Mouse (Mus musculus) lung, postnatal 36 days (tissue): ENCODE measurements around the gene Tspyl1.
"Not testable (repeated sequence)": the region's sequence is repeated elsewhere in the genome, so short reads cannot be mapped to it uniquely, and the experiment has no call there.

ENCODE experiments used
- DNase-seq: peaks from one replicate; pipeline ENCODE4 v3.0.0; 2022; ENCODE audit warnings: mixed read lengths

Tspyl1 gene

GRCm38 (mm10) chr10:34281962-34282388 is at the start of gene Tspyl1:
TSS of gene Tspyl1 (plus strand) at chr10:34282190.
- DNase-seq: peak; percentile 99

- DNase-seq: no peak
Observed at GRCm38 (mm10) chr10:34233418-34233817, 48.6 kb upstream of the Tspyl1 start.

GRCm38 (mm10) chr10:34233931-34234745 is 47.9 kb upstream of the Tspyl1 start:
- no peak for DNase-seq

GRCm38 (mm10) chr10:34235384-34235783 is 46.6 kb upstream of the Tspyl1 start:
- DNase-seq: peak; percentile 45

GRCm38 (mm10) chr10:34236569-34236968 is 45.4 kb upstream of the Tspyl1 start:
- DNase-seq: peak; percentile 49

GRCm38 (mm10) chr10:34238536-34238935 is 43.5 kb upstream of the Tspyl1 start:
- no peak for DNase-seq

GRCm38 (mm10) chr10:34244745-34245144 is 37.2 kb upstream of the Tspyl1 start:
- DNase-seq: peak; percentile 22

GRCm38 (mm10) chr10:34246106-34246505 is 35.9 kb upstream of the Tspyl1 start:
- peak; percentile 80 for DNase-seq

GRCm38 (mm10) chr10:34247757-34248156 is 34.2 kb upstream of the Tspyl1 start:
- no peak for DNase-seq

GRCm38 (mm10) chr10:34249594-34249993 is 32.4 kb upstream of the Tspyl1 start:
- DNase-seq: peak; percentile 8

GRCm38 (mm10) chr10:34252833-34253232 is 29.2 kb upstream of the Tspyl1 start:
- not testable (repeated sequence) for DNase-seq

GRCm38 (mm10) chr10:34265106-34265505 is 16.9 kb upstream of the Tspyl1 start:
- DNase-seq: no peak

GRCm38 (mm10) chr10:34267312-34268070 is 14.5 kb upstream of the Tspyl1 start:
- DNase-seq: no peak

GRCm38 (mm10) chr10:34271681-34272080 is 10.3 kb upstream of the Tspyl1 start:
- DNase-seq: peak; percentile 7

- DNase-seq: peak; percentile 83
Observed at GRCm38 (mm10) chr10:34280591-34281175, 1.3 kb upstream of the Tspyl1 start.

GRCm38 (mm10) chr10:34281211-34281961 is 604 bp upstream of the Tspyl1 start:
- no peak for DNase-seq

- peak; percentile 52 for DNase-seq
Observed at GRCm38 (mm10) chr10:34282420-34283238, 639 bp downstream of the Tspyl1 start.

GRCm38 (mm10) chr10:34296911-34297298 is 14.9 kb downstream of the Tspyl1 start:
- no peak for DNase-seq

- peak; percentile 96 for DNase-seq
Observed at GRCm38 (mm10) chr10:34297299-34297979, 15.4 kb downstream of the Tspyl1 start, which contains the start of gene Tspyl4. TSS of gene Tspyl4 (plus strand) at chr10:34297442.

- no peak for DNase-seq
Observed at GRCm38 (mm10) chr10:34297980-34298753, 16.2 kb downstream of the Tspyl1 start.
